Mouse (Mus musculus) forebrain, embryonic 11.5 days (tissue): ENCODE measurements around the gene Gjd3. TPM values are rescaled to one million over a fixed set of nuclear protein-coding genes. Genes with fewer than 3 reads are reported as not detected.
A peak's percentile ranks its signal among the peaks of the same experiment; 100 is the strongest.

Experiments used
- ATAC-seq: fragments of 200-750 bp; cut with Nextera tagmentation; replicated peaks from 2 replicates; pipeline ENCODE4 v1.8.0; 2017; ENCODE audit warnings: moderate TSS enrichment; ENCODE audit not compliant: low FRiP score
- DNase-seq: peaks from one replicate; pipeline ENCODE4 v3.0.0-alpha.2; 2017; ENCODE audit warnings: low spot score
- H3K27ac ChIP-seq: fragments of 300-500 bp; sonication (generic); 2 replicates; pipeline ENCODE4 v1.5.1; 2014; ENCODE audit warnings: low read depth, low read length
- H3K27me3 ChIP-seq: fragments of 300-500 bp; sonication (generic); 2 replicates; pipeline ENCODE4 v1.6.1; 2014; ENCODE audit warnings: mild to moderate bottlenecking, low read length, mixed read lengths; ENCODE audit not compliant: control insufficient read depth, insufficient read depth
- H3K36me3 ChIP-seq: fragments of 300-500 bp; sonication (generic); 2 replicates; pipeline ENCODE4 v1.6.1; 2014; ENCODE audit warnings: mild to moderate bottlenecking, low read length, moderate library complexity, mixed read lengths; ENCODE audit not compliant: control insufficient read depth, insufficient read depth
- H3K4me1 ChIP-seq: fragments of 300-500 bp; sonication (generic); replicated peaks from 2 replicates; pipeline ENCODE4 v1.6.1; 2014; ENCODE audit warnings: low read length, mixed read lengths; ENCODE audit not compliant: control insufficient read depth, insufficient read depth
- H3K4me2 ChIP-seq: fragments of 300-500 bp; sonication (generic); 2 replicates; pipeline ENCODE4 v1.6.1; 2014; ENCODE audit warnings: low read depth, mild to moderate bottlenecking, low read length, moderate library complexity, mixed read lengths; ENCODE audit not compliant: severe bottlenecking
- H3K4me3 ChIP-seq: fragments of 300-500 bp; sonication (generic); 2 replicates; pipeline ENCODE4 v1.5.1; 2014; ENCODE audit warnings: low read depth, low read length
- H3K9ac ChIP-seq: fragments of 300-500 bp; sonication (generic); 2 replicates; pipeline ENCODE4 v1.6.1; 2014; ENCODE audit warnings: low read length
- H3K9me3 ChIP-seq: fragments of 300-500 bp; sonication (generic); 2 replicates; pipeline ENCODE4 v1.6.1; 2016; ENCODE audit warnings: low read length, mixed read lengths; ENCODE audit not compliant: control insufficient read depth
- WGBS: fragments of 180-500 bp; shearing (Covaris S2); extraction: QIAGEN DNeasy Blood & Tissue Kit; methylation state at CpG from one replicate; pipeline ENCODE4 v1.1.7; 2014; 5-methylcytosine and 5-hydroxymethylcytosine counted together
- polyA plus RNA-seq: library from polyadenylated mRNA; unstranded; fragments of >200 nt; fragmentation: Nextera tagmentation; extraction: Ambion mirVana; gene quantifications from 2 replicates; pipeline ENCODE4 v1.2.1, GENCODE M21; 2014

The Gjd3 gene
- polyA plus RNA-seq, 1 experiment from 2014 or later: 0.23 TPM

DNA sequence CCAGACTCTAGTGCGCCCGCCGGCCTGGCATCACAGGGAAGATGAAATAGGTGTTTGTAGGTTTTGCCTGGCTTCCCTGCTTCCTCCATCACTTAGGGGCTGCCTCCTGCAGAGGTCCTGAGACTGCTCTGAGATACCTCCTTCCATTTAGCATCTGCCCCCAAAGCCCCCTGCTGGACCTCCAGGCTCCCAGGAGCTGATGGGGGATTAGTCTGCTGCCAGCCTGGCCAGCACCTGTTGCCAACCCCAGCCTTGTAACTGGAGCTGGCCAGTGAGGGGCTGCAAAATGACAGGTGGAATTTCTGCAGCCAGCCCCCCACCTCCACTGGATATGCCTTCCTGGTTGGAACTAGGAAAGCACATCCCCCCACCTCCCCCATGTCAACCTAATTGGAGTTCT lies 42.0 kb downstream of the Gjd3 start:
- ATAC-seq (no peak), DNase-seq (no peak)
- WGBS: 29% methylated on average over 3 of the region's 3 CpGs
- H3K36me3 ChIP-seq: no peaks in the 10 kb centered on the region
- H3K27ac ChIP-seq: no peak overlapping the region
- peak overlapping the region; percentile 89 for H3K4me2 ChIP-seq
- H3K9ac ChIP-seq: no peak overlapping the region
- H3K9me3 ChIP-seq: no peaks in the 10 kb centered on the region
- H3K4me1 ChIP-seq: peaks cover 54% of the 10 kb centered on the region
- H3K27me3 ChIP-seq: peaks cover 4% of the 10 kb centered on the region; the same call in 1 of the 2 replicates
- peak overlapping the region; percentile 46 for H3K4me3 ChIP-seq

DNA sequence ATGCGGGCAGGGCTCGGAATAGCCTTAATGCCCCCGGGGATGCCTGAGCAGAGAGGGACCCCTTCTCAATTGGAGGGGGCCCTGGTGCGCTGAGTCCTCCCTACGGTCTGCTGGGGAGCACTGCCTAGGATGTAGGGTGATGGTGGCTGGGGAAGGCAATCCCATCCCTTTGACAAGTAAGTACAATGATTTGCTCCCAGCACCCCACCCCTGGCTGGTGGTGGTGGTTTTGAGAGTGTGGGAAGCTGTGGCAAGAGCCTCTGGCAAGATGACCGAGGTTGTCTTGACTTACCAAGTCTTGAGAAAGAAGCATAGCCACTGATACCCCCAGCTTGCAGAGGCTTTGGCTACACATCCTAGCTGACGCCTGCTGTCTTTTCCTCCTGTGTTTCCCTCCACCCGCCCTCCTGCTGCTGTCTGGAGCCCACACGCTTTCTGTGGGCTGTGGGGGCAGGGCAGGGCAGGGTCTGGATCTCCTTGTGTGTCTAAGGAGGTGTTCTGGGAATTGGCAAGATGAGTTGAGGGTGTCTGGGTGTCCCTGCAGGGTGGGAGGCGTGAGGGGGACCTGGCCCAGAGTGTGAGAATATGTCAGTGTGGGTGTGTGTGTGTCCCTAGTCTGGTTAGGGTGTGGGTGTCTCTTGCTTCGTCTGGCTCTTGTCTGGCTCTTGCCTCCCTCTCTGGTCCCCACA lies 42.7 kb downstream of the Gjd3 start:
- no peaks in the 10 kb centered on the region for H3K36me3 ChIP-seq
- H3K27ac ChIP-seq: no peak overlapping the region
- no peaks in the 10 kb centered on the region for H3K9me3 ChIP-seq
- no peak overlapping the region for H3K9ac ChIP-seq
- no peak overlapping the region for H3K4me2 ChIP-seq
- WGBS: 50% methylated on average over 11 of the region's 11 CpGs
- DNase-seq (no peak), ATAC-seq (no peak)
- H3K4me3 ChIP-seq: no peak overlapping the region
- H3K4me1 ChIP-seq: peaks cover 54% of the 10 kb centered on the region
- H3K27me3 ChIP-seq: peaks cover 4% of the 10 kb centered on the region; the same call in 1 of the 2 replicates

DNA sequence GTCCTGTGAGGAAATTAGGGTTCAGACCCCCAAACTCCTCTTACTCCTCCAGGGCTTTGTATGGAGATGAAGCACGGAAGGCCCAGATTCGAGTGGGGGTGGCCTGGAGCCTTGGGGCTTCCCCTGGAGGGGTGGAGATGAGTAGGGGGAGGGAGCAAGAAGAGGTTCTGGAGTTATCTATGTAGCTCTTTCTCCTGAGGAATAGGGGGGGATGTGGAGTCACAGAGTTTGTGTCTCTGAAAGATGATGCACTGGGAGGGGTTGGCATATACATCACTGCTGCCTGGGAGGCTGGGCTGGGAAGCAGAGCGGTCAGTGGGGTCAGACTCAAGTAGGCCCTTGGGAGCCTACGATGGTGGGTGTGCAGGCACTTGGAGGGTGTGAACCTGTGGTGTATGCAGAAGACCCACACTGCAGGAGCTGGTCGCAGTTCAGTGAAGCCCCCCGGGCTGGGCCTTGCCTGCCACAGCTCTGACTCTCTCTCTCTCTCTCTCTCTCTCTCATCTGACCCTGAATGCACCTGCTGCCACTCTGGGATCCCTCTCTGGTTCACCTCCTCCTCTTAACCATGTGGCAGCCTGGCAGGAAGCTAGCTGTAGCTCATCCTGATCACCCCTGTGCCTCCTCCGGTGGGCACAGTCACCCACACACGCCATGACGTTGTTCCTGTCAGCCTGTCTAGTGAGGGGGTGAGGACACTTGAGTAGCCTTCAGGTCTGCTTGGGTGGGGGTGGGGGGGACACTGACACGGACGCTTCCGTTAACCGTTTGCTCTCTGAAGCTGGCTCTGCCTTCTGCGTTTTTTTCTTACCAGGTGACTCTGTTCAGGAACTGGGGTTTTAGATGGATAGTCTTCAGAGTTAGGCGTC lies 43.5 kb downstream of the Gjd3 start:
- no peak for DNase-seq
- no peak for ATAC-seq
- no peaks in the 10 kb centered on the region for H3K9me3 ChIP-seq
- 54% methylated on average over 15 of the region's 15 CpGs for WGBS
- H3K27ac ChIP-seq: no peak overlapping the region
- peaks cover 49% of the 10 kb centered on the region for H3K4me1 ChIP-seq
- H3K27me3 ChIP-seq: peaks cover 4% of the 10 kb centered on the region; the same call in 1 of the 2 replicates
- no peak overlapping the region for H3K4me3 ChIP-seq
- no peaks in the 10 kb centered on the region for H3K36me3 ChIP-seq
- 0 out of 2 replicates have a peak overlapping the region, but pooled peaks have one; percentile 5 for H3K4me2 ChIP-seq
- no peak overlapping the region for H3K9ac ChIP-seq

DNA sequence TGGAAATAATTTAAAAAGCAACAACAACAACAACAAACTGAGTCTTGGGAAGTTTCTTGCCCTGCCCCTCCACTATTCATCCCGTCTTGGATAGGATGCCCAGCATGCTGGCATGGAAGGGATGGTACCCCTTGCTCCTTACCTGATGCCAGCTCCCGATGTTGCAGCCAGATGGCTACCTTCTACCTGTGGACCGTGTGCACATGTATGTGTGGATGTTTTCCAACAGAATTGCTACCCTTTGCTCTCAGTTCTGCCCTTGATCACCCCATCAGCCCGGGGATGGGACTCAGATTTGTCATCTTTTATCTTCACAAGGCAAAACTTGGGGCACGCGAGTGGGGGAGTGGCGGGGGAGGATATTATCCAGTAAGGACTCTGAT lies 44.1 kb downstream of the Gjd3 start:
- WGBS: 42% methylated on average over 7 of the region's 7 CpGs
- ATAC-seq (no peak), DNase-seq (no peak)
- Histone ChIP-seq H3K9me3 (no peaks in the 10 kb centered on the region), H3K4me3 (peak overlapping the region; percentile 44; the same call in 1 of the 2 replicates), H3K4me1 (peaks cover 43% of the 10 kb centered on the region), H3K27me3 (peaks cover 4% of the 10 kb centered on the region; the same call in 1 of the 2 replicates), H3K27ac (no peak overlapping the region), H3K4me2 (peak overlapping the region; percentile 94), H3K36me3 (no peaks in the 10 kb centered on the region), H3K9ac (no peak overlapping the region; the same call in 1 of the 2 replicates)

DNA sequence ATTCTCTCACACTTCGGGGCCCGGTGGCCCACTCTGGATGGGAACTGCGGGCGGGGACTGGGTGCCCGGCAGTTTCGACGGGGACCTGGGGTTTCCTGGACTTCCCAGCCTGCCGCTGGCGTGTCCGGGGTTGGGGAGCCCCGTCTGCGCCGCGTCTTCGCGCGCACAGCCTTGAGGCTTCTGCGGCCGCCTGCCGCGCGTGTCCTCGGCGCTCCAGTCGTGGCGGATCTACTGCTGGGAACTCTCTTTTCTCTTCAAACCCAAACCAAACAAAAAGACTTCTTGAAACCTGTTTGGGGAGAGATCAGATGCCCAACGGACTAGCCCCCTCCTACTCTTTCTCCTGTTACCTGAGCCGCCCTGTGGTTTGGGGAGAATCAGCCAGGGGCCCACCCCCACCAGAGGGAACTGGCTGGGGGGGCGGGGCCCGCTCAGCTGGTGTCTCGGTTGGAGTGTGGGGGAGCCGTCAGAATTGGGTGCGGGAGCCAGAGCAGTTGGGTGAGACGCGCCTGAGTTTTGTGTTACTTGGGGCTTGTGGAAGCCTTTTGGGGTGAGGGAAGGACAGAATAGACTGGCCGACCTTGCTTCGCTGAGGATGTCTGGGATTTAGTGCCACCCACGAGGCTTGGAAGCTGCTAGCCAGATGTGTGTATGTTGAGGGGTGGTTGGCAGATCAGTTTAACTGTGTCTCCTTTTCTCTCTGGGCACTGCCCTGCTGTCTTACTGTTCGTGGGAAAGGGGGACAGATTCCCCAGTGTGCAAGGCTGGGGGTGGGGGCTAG lies 44.7 kb downstream of the Gjd3 start:
- Histone ChIP-seq H3K27ac (no peak overlapping the region), H3K27me3 (peaks cover 4% of the 10 kb centered on the region; the same call in 1 of the 2 replicates), H3K4me3 (peak overlapping the region; percentile 44), H3K4me1 (peaks cover 45% of the 10 kb centered on the region), H3K9ac (peak overlapping the region; percentile 73), H3K9me3 (no peaks in the 10 kb centered on the region), H3K36me3 (no peaks in the 10 kb centered on the region), H3K4me2 (peak overlapping the region; percentile 94)
- WGBS: under 1% methylated on average over 39 of the region's 39 CpGs
- ATAC-seq: no peak
- DNase-seq: no peak

DNA sequence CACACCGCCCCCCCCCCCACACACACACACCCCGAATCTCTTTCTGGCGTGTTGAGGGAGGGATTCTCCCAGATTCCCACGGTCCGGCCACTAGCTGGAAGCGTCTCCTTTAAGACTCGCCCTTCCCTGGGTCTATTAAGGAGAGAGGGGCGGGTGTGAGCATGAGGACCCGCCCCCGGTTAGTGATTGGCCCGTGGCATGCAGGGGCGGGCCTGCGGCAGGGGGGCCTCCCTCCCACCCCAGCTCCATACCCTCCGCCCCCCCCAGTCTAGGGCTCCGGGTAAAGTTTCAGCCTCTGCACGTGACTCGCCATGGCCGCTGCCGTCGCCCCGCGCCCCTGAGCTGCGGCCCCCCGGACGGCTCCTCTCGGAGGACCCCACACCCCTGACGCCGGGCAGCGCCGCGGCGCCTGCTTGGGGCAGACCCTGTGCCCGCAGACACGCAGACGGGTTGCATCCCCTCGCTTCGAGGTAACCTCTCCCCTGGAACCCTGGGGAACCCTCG lies 45.4 kb downstream of the Gjd3 start:
- H3K27me3 ChIP-seq: peaks cover 4% of the 10 kb centered on the region; the same call in 1 of the 2 replicates
- peaks cover 41% of the 10 kb centered on the region for H3K4me1 ChIP-seq
- no peaks in the 10 kb centered on the region for H3K9me3 ChIP-seq
- peak overlapping the region; percentile 44 for H3K4me3 ChIP-seq
- H3K9ac ChIP-seq: peak overlapping the region; percentile 73
- ATAC-seq (peak; percentile 88), DNase-seq (peak; percentile 93)
- peak overlapping the region; percentile 94 for H3K4me2 ChIP-seq
- H3K27ac ChIP-seq: no peak overlapping the region
- no peaks in the 10 kb centered on the region for H3K36me3 ChIP-seq
- WGBS: under 1% methylated on average over 38 of the region's 38 CpGs

DNA sequence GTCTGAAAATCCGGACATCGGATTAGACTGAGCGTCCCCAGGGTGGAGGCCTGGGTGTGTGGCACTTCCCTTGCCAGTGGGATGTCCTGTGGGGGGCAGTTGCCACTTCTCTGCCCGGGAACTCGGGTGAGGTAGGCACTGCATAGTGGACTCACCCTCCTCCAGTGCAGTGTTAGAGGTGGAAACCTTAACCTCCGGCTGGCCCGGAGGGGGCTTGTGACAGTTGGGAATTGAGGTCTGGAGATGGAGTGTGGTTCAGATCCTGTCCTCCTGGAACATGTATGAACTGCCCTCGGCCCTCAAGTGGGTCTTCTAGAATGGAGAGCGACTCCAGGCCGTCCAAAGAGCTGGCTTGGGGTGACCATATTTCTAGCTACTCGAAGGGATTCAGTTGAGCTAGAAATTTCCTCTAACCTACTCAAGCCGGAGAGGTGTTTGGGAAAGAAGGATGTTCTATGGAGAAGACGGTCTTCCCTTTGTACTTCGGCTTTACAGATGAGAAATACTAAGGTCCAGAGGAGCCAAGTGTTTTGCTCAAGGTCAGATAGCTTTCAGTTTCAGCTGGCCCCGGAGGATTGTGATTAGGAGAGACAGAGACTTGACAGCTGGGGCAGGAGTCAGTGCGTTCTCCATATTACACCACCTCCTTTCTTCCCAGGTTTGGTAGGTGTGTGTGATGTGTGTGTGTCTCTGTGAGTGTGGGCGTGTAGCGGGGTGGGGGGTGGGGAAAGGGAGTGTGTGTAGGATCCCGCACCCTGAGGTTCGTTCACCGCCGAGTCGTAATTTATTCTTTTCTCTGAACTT lies 46.0 kb downstream of the Gjd3 start:
- DNase-seq (no peak), ATAC-seq (peak; percentile 37)
- WGBS: 2% methylated on average over 23 of the region's 23 CpGs
- peak overlapping the region; percentile 44 for H3K4me3 ChIP-seq
- H3K27me3 ChIP-seq: peaks cover 4% of the 10 kb centered on the region; the same call in 1 of the 2 replicates
- no peaks in the 10 kb centered on the region for H3K9me3 ChIP-seq
- peak overlapping the region; percentile 94 for H3K4me2 ChIP-seq
- peaks cover 42% of the 10 kb centered on the region for H3K4me1 ChIP-seq
- peak overlapping the region; percentile 73 for H3K9ac ChIP-seq
- no peaks in the 10 kb centered on the region for H3K36me3 ChIP-seq
- H3K27ac ChIP-seq: no peak overlapping the region
